Mouse (Mus musculus): Measurements from ENCODE around the gene Prpf39. TPM values are rescaled to one million over a fixed set of nuclear protein-coding genes. Genes with fewer than 3 reads are reported as not detected.
A peak's percentile ranks its signal among the peaks of the same experiment; 100 is the strongest.

Prpf39 gene
- 43.8 and 45.3 TPM in 2 replicates for polyA plus RNA-seq (2016; fragmentation: Nextera tagmentation; extraction: Ambion mirVana)

DNA sequence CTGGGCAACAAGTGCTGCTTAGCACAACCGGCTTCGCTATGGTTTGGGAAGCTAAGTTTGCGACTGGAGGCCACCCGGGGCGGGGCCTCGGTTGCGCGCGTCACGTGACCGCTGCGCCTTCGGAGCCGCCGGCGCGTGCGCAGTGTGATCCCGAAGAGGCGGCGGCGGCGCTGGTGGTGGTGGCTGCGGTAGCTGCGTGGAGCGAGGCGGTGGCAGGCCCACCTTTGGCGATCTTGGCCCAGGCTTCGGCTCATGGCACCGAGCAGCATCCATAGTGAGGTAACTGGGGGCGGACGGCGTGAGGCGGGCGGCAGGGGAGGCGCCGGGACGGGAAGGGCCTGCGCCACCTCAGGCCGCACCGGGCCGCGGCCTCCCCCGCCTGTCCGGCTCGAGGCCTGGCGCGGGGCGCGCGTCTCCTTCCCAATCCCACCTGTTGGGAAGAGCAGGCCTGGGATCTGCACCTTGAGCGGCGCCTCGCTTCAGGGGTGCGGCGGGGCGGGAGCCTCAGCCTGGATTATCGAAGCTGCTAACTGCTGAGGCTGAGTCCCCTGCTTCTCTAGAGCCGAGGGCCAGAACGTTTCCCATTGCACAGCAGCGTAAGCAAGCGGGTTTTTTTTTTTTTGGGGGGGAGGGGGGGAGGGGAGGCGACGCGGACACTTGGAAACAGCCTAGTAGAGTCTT is at the start of gene Prpf39:
Gene Prpf39, plus strand, starts transcription at position 144 of the 681 bp plus-strand sequence.
- Histone ChIP-seq H3K36me3 (no peaks in the 10 kb centered on the region), H3K9ac (peak within 1 kb of the TSS; percentile 95), H3K4me2 (peak within 1 kb of the TSS; percentile 77), H3K27ac (ENCODE audit: poor library complexity, severe bottlenecking) (peak within 1 kb of the TSS; percentile 91), H3K4me1 (replicated peaks) (peaks cover 15% of the 10 kb centered on the region), H3K9me3 (replicated peaks) (no peaks in the 10 kb centered on the region), H3K27me3 (replicated peaks) (no peaks in the 10 kb centered on the region), H3K4me3 (peak within 1 kb of the TSS; percentile 97)
- under 1% methylated on average over 64 of the region's 65 CpGs for WGBS
- peak; percentile 96 for ATAC-seq (ENCODE audit: insufficient number of reproducible peaks, low FRiP score)

DNA sequence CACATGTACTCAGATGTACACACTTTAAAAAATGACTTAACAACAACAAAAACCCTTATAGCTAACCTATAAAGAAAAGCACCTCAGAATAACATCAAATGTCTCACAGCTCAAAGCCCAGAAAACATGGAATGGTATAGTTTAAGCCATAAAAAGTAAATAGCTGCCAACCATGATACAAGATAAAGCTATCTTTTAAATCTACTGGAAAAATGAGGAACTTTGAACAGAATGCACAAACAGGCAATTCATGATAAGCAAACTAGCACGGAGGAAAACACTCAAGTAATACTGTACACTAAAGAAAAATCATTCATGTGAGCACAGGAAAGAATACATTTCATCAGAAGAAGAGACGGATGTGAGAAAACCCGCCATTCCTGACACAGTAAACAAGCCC is 28.4 kb upstream of the Prpf39 start:
- ATAC-seq (ENCODE audit: insufficient number of reproducible peaks, low FRiP score) = no peak
- WGBS = 86% methylated on average over 3 of the region's 3 CpGs
- H3K36me3 ChIP-seq = peaks cover 62% of the 10 kb centered on the region

DNA sequence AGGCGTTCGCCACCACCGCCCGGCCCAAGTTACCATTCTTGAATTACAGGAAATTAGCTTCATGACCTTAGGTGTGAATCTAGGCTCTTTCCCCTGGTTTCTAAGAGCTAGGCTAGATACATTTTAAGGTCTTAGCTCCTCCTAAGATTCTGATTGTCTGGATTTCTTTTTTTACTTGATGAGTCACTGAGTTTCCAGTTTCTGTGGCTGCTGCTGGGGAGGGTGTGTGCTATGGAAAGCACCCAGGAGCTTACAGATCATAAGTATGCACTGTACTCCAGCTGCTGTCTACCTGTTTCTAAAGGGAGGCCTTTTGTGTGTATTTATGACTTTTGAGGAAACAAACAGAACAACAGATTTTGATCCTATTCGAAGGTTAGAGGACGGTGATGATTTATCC is 13.3 kb upstream of the Prpf39 start:
- H3K4me1 ChIP-seq (replicated peaks) = no peaks in the 10 kb centered on the region
- no peaks in the 10 kb centered on the region for H3K27me3 ChIP-seq (replicated peaks)
- H3K27ac ChIP-seq (ENCODE audit: poor library complexity, severe bottlenecking) = no peak overlapping the region
- H3K4me3 ChIP-seq = no peak overlapping the region
- peaks cover 9% of the 10 kb centered on the region; the same call in 1 of the 2 replicates for H3K36me3 ChIP-seq
- no peak for ATAC-seq (ENCODE audit: insufficient number of reproducible peaks, low FRiP score)
- no peak overlapping the region for H3K9ac ChIP-seq
- 0 out of 2 replicates have a peak, but pooled peaks cover 3% of the 10 kb centered on the region for H3K9me3 ChIP-seq (replicated peaks)
- H3K4me2 ChIP-seq = no peak overlapping the region
- WGBS = 99% methylated on average over 6 of the region's 6 CpGs

More for the DNA sequence above, 28.4 kb upstream of the Prpf39 start:
- H3K4me3 ChIP-seq = no peak overlapping the region
- H3K9me3 ChIP-seq (replicated peaks) = no peaks in the 10 kb centered on the region
- no peaks in the 10 kb centered on the region for H3K4me1 ChIP-seq (replicated peaks)
- no peaks in the 10 kb centered on the region for H3K27me3 ChIP-seq (replicated peaks)
- no peak overlapping the region for H3K4me2 ChIP-seq
- H3K27ac ChIP-seq (ENCODE audit: poor library complexity, severe bottlenecking) = no peak overlapping the region
- no peak overlapping the region for H3K9ac ChIP-seq

DNA sequence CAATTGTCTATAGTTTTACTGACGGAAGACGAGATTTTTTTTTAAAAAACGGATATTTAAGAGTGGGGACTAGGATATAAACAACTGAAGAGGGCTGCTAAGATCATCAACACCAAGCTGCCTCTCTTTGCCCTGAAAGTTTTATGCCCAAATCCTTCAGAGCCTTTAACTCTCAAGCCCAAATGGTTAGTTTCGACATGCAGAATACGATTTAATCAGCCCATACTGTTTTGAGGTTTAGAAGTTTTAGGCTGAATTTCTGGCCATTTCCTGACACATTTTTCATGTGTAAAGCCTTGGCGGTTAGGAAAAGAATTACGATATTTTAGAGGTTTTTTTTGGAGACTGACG is 319 bp upstream of the Prpf39 start:
- Histone ChIP-seq H3K4me1 (replicated peaks) (peaks cover 15% of the 10 kb centered on the region), H3K9ac (no peak overlapping the region), H3K9me3 (replicated peaks) (no peaks in the 10 kb centered on the region), H3K4me2 (peak overlapping the region; percentile 77), H3K4me3 (peak overlapping the region; percentile 97), H3K27ac (ENCODE audit: poor library complexity, severe bottlenecking) (no peak overlapping the region), H3K27me3 (replicated peaks) (no peaks in the 10 kb centered on the region), H3K36me3 (no peaks in the 10 kb centered on the region)
- ATAC-seq (ENCODE audit: insufficient number of reproducible peaks, low FRiP score) = peak; percentile 3; the same call in 1 of the 2 replicates
- 48% methylated on average over 8 of the region's 8 CpGs for WGBS

DNA sequence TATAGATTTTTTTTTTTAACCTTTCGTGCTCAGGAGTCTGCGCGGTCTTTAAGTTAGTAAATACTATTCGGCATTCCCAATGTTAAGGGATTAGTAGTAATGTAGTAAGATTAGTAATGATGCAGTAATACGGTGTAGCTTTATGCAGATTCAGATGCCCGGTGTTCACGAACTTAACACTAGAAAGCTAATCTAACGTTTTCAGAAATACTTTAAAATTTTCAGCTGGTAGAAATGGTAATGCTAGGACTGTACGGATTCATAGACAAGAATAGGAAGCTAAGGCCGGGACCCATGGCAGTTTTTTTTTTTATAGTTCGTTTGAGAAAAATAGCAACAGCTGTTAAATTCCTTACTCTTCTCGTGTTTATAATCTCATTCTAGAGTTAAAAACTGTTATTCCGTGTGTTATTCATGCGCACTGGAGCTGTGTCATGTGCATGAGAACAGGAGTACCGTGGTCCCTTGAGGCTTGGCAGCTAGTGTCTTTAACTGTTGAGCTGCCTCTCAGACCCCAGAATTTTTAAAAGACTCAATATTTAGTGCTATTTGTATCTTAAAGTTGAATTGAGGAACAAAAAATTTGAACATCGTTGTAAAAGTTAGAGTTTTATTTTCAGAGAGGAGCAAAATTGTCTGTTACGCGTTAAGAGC is 886 bp downstream of the Prpf39 start:
- H3K4me3 ChIP-seq = peak overlapping the region; percentile 97
- H3K36me3 ChIP-seq = peaks cover 2% of the 10 kb centered on the region; the same call in 1 of the 2 replicates
- no peaks in the 10 kb centered on the region for H3K9me3 ChIP-seq (replicated peaks)
- H3K27me3 ChIP-seq (replicated peaks) = no peaks in the 10 kb centered on the region
- H3K4me2 ChIP-seq = peak overlapping the region; percentile 77
- no peak for ATAC-seq (ENCODE audit: insufficient number of reproducible peaks, low FRiP score)
- H3K27ac ChIP-seq (ENCODE audit: poor library complexity, severe bottlenecking) = no peak overlapping the region
- H3K9ac ChIP-seq = peak overlapping the region; percentile 95
- H3K4me1 ChIP-seq (replicated peaks) = peaks cover 15% of the 10 kb centered on the region
- 16% methylated on average over 18 of the region's 18 CpGs for WGBS

DNA sequence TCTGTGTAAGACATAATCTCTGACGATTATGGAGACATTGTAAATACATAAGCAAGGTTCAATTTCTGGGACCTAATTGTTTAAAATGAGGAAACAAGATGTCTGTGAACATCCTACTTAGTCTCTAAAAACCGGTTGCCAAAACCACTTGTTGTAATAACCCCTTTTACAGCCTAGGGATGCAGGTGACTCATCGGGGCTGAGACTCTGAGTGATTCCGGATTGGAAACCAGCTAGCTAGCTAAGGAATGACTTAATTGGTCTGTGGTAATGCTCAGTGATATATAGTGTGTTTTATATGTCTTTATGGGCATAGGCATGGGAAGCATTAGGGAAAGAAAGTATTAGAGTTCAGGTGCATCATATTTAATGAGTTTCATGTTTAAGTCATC is 1.4 kb downstream of the Prpf39 start:
- Histone ChIP-seq H3K9me3 (replicated peaks) (no peaks in the 10 kb centered on the region), H3K27ac (ENCODE audit: poor library complexity, severe bottlenecking) (no peak overlapping the region), H3K27me3 (replicated peaks) (no peaks in the 10 kb centered on the region), H3K4me2 (peak overlapping the region; percentile 77), H3K4me1 (replicated peaks) (peaks cover 15% of the 10 kb centered on the region), H3K36me3 (peaks cover 6% of the 10 kb centered on the region), H3K9ac (no peak overlapping the region), H3K4me3 (peak overlapping the region; percentile 97)
- WGBS = 37% methylated on average over 4 of the region's 4 CpGs
- no peak for ATAC-seq (ENCODE audit: insufficient number of reproducible peaks, low FRiP score)

DNA sequence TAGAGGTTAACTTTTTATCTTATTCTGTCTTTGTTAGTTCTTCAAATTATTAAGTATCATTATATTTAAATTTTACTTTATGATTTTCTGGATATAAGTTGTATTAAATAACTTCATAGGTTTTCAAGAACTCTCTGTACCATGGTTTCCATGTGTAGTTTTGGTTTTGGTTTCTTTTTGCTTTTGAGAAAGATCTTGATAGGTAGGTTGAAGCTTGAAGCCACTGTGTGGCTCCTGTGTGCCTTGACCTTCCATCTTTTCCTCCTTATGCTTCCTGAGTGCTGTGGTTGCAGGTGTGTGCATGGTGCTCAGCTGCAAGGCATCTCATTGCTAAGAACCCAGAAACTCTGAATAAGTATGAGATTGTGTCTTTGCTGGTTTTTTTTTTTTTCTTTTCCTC is 12.7 kb downstream of the Prpf39 start:
- Histone ChIP-seq H3K9ac (no peak overlapping the region), H3K4me3 (no peak overlapping the region), H3K27me3 (replicated peaks) (no peaks in the 10 kb centered on the region), H3K4me1 (replicated peaks) (no peaks in the 10 kb centered on the region), H3K27ac (ENCODE audit: poor library complexity, severe bottlenecking) (no peak overlapping the region), H3K4me2 (no peak overlapping the region), H3K9me3 (replicated peaks) (no peaks in the 10 kb centered on the region), H3K36me3 (peaks cover 24% of the 10 kb centered on the region)
- ATAC-seq (ENCODE audit: insufficient number of reproducible peaks, low FRiP score) = no peak

DNA sequence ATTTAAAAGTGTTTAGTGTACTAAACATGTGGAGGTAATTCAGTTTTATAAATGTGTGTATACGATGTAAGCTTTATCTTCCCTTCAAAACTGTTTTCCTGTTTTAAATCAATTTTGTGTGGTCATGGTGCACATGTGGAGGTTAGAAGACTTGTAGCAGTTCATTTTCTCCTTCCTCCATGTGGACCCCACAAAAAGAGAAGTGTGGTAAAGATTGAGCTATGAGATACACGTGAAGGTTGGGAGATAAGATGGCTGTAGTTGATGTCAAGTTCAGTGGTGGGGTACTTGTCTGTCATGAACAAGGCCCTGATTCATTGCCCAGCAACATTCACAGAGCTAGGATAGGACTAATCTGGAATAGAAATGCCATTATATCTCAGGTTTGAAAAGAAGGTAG is 22.1 kb downstream of the Prpf39 start:
- Histone ChIP-seq H3K27me3 (replicated peaks) (no peaks in the 10 kb centered on the region), H3K4me2 (no peak overlapping the region), H3K4me1 (replicated peaks) (no peaks in the 10 kb centered on the region), H3K27ac (ENCODE audit: poor library complexity, severe bottlenecking) (no peak overlapping the region), H3K9me3 (replicated peaks) (no peaks in the 10 kb centered on the region), H3K36me3 (peaks cover 51% of the 10 kb centered on the region), H3K9ac (no peak overlapping the region), H3K4me3 (no peak overlapping the region)
- WGBS = 74% methylated on average over 2 of the region's 2 CpGs
- no peak for ATAC-seq (ENCODE audit: insufficient number of reproducible peaks, low FRiP score)

DNA sequence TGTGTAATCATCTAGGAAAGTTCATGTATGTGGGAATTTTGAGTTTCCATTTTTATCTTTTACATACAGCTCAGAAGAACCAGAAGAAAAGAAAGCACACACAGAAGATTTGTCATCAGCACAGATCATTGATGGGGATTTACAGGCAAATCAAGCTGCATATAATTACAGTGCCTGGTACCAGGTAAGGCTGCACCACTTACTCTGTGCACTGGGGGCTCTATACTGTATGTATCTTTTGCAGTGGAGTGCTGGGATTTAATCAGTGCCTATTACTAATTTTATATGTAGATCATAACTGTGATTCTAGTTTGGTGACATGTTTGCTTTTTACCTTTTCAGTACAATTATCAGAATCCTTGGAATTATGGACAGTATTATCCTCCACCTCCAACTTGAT is 24.9 kb downstream of the Prpf39 start:
- Histone ChIP-seq H3K4me3 (no peak overlapping the region), H3K36me3 (peaks cover 58% of the 10 kb centered on the region), H3K27ac (ENCODE audit: poor library complexity, severe bottlenecking) (no peak overlapping the region), H3K4me2 (no peak overlapping the region), H3K9ac (no peak overlapping the region), H3K27me3 (replicated peaks) (no peaks in the 10 kb centered on the region), H3K4me1 (replicated peaks) (no peaks in the 10 kb centered on the region), H3K9me3 (replicated peaks) (no peaks in the 10 kb centered on the region)
- ATAC-seq (ENCODE audit: insufficient number of reproducible peaks, low FRiP score) = no peak

DNA sequence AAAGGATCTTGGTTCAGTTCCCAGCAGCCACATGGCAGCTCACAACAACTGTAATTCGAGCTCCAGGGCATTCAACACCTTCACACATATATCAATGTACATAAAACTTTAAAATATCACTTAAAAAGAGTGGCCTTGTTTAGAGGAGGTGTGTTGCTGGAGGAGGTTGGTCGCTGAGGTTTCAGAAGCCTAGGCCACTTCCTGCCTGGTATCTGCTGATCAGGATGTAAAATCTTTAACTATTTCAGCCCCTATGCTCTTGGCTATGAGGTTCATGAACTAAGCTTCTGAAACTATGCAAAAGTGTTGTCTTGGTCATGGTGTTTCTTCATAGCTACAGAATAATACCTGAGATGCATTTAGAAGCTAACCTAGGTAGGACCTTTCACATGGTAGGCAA is 29.1 kb downstream of the Prpf39 start:
- Histone ChIP-seq H3K36me3 (peaks cover 57% of the 10 kb centered on the region), H3K4me1 (replicated peaks) (peaks cover 7% of the 10 kb centered on the region; the same call in 1 of the 2 replicates), H3K27me3 (replicated peaks) (no peaks in the 10 kb centered on the region), H3K4me2 (no peak overlapping the region), H3K9ac (no peak overlapping the region), H3K27ac (ENCODE audit: poor library complexity, severe bottlenecking) (no peak overlapping the region), H3K9me3 (replicated peaks) (no peaks in the 10 kb centered on the region), H3K4me3 (no peak overlapping the region)
- no peak for ATAC-seq (ENCODE audit: insufficient number of reproducible peaks, low FRiP score)
- WGBS = 60% methylated on average over 2 of the region's 2 CpGs

DNA sequence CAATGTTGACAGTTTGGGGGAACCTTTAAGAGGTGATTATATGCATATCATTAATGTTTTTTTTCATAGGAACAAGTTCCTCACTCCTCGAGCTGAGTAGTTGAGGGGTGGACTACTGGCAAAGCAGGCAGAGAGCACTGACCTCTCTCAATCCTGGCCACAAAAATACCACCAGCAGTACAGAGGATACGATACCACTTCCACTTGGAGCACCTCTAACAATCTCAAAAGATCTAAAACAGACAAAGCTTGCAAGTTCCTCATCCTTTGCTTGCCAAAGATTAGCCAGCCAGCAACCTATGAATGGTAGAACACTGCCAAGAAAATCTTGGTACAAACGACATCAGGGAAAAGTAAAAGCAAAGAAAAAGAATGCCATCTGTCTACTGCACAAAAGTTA is 30.1 kb downstream of the Prpf39 start:
- ATAC-seq (ENCODE audit: insufficient number of reproducible peaks, low FRiP score) = no peak
- peaks cover 49% of the 10 kb centered on the region for H3K36me3 ChIP-seq
- no peak overlapping the region for H3K9ac ChIP-seq
- peaks cover 7% of the 10 kb centered on the region; the same call in 1 of the 2 replicates for H3K4me1 ChIP-seq (replicated peaks)
- WGBS = 67% methylated on average over 3 of the region's 3 CpGs
- H3K4me2 ChIP-seq = no peak overlapping the region
- H3K9me3 ChIP-seq (replicated peaks) = no peaks in the 10 kb centered on the region
- no peak overlapping the region for H3K4me3 ChIP-seq
- H3K27me3 ChIP-seq (replicated peaks) = no peaks in the 10 kb centered on the region
- H3K27ac ChIP-seq (ENCODE audit: poor library complexity, severe bottlenecking) = 0 out of 2 replicates have a peak overlapping the region, but pooled peaks have one; percentile 4

Data from heart, embryonic 12.5 days (tissue).